Mouse (Mus musculus) brain, adult 2 months (tissue): ENCODE measurements at regions not wholly inside any gene's neighbourhood (a gene's known extent, or its start where the extent isn't known, plus 50 kb on each side); places are given as distances from the start of the nearest gene placed in this dataset.
"Not testable (repeated sequence)": the region's sequence is repeated elsewhere in the genome, so short reads cannot be mapped to it uniquely, and the experiment has no call there.

Experiments used
- DNase-seq: peaks from one replicate; pipeline ENCODE4 v3.0.0; 2011; ENCODE audit warnings: low read depth, low spot score

DNA sequence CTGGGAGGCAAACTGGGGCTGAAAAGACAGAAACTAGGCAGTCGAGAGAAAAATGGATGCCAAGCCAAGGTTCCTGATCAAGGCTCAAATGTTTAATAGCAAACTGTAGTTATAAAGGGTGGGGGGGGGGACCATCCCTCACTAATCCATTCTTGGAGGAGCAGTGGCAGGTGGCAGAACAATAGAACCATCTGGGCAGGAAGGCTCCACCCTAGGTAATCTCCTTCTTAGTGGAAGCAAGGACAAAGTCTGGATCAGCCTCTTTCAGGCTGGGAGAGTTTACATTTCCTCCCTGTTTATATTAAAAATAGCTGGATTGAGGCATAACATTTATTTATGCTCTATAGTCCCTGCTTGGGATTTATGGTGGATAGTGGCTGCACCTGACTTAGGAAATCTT is 180.8 kb downstream of the Cdh9 start:
- no peak for DNase-seq

DNA sequence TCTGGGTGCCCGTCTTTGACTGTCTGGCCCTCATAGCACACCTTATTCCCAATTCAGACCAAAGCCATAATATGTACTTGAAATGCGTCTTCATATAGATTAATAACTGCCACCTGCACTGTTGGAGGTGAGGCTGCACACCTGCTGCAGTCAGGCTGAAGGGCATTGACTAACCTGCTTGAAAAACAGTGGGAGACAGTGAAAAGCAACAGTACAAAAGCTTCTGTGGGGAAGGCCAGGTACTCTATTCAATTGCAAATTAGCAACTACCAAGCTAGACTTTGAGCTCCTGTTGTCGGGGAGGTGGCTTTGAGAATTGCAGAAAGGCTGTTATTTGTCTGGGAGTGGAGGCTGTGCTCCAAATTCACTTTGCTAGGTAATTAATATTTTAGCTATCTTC is 181.4 kb downstream of the Cdh9 start:
- DNase-seq = not testable (repeated sequence)

DNA sequence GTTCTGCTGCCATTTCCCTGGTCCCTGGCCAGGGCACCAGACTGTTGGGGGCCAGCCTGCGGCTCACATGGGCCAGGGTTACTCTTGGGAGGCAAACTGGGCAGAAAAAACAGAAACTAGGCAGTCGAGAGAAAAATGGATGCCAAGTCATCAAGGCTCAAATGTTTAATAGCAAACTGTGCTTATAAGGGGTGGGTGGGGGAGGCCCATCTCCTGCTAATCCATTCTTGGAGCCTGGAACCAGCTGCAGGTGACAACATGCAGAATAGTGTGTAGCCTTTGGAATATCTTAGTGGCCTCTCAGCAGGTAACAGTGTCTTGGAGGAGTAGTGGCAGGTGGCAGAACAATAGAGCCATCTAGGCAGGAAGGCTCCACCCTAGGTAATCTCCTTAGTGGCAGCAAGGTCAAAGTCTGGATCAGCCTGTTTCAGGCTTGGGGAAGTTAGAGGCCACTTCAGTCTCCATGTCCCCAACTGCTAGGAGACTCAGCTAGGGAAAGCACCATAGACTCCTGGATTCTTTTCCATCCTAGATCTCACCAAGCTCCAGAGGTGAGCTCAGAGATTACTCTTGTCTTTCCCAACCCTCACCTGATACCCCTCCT is 186.5 kb downstream of the Cdh9 start:
- no peak for DNase-seq

DNA sequence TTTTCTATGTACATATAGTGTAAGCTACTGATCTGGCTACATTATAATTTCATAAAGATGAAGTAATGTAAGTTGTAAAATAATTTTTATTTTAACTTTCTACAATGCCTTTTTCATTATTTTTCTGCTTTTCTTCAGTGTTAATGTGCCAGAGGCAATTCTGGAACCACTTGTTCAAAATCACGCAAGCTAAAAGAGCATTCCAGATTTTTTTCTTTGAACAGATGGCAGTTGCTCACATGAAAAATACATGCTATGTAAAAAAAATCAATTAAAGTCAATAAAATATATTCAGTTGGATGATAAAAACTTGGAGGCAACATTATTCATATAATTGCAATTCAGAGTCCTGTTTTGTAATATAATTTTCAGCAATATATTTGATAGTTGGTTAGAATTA is 194.7 kb downstream of the Cdh9 start:
- DNase-seq = peak; percentile 7

DNA sequence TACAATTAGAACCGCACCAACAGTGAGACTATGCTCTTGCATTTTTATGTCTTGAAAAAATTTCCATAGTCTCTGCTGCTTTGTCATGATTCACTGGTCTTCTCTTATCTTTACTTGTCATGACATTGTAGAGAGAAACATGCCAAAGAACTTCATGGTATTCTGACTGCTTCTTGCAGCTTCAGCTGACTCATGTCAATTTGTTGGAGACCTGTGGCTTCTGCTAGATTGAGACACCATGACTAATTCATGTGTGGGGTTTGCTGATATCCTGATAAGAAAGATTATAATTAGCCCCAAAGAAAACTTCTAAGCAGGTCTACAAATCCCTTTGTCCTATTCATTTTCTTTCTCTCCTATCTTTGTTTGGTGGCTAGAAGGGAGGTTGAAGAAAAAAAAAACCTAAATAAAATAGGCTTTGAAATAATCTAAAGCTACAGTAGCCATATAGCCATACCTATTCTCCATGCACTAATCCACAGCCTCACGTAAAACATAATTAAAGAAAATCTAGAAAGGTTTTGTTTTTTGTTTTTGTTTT is 204.7 kb downstream of the Cdh9 start:
- no peak for DNase-seq

DNA sequence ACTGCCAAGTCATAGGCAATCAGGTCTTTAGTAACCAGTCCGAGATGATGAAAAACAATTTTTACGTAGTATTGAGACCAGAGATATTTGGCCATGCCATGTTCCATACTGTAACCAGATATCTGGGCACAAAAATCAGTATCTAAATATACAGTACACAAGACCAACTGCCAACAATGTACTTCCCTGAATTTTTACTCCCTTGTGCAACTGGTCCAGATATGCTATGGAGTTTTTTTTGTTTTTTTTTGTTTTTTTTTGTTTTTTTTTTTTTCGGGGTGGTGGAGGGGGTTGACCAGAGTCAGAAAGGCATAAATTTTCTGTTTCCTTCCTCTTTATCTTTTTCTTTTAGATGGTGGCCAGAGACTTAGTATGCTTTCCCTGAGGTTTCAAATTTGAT is 205.9 kb downstream of the Cdh9 start:
- no peak for DNase-seq

DNA sequence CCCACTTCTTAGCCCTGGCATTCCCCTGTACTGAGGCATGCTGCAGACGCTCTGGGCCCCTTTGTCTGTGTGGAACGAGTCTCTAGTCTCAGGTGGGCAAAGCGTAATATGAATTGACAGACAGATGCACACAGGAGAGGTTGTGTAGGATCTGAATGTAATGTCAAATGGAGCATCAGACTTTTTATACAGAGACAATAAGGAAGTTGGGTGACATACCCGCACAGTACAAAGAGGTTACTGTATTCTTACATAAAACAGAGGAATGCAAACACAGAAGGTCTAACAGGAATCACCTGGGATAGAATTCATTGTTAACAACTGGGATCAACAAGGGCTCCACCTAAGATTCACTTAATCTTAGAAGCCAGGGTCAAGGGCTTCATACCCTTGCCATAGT is 247.3 kb downstream of the Cdh9 start:
- not testable (repeated sequence) for DNase-seq

DNA sequence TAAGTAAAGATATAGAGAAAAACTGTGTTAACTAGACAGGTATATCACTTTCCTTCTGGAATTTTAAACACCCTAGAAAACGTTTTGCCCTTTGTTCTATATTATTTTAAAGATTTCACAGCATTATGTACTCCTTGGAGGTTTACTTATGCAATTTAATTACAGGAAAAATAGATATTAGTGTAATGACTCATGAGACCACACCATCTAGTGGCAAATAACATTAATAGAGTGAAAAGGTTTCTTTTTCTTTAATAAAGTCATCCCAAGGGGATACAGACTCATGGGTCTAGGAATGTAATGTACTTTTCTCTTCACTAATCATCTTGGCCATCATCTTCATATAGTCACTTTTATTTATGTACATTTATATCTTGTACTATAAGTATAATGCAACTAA is 262.3 kb downstream of the Cdh9 start:
- DNase-seq = no peak

DNA sequence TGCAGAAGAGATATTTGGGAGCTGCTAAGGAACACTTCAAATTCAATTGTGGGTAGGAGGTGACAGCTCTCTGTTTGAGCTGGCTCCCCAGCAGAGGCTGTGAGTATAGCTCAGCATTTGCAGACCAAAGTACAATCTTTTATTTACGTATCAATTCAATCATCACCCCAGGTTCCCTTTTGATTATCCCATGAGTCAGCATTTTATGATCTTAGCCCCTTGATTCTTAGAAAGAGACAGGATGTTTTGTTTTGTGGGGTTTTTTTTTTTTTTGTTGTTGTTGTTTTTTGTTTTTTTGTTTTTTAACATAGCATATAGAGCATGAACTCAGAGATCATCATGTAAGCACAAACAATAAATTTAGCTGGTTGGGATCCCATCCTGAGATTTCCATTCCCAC is 267.1 kb downstream of the Cdh9 start:
- DNase-seq = no peak

DNA sequence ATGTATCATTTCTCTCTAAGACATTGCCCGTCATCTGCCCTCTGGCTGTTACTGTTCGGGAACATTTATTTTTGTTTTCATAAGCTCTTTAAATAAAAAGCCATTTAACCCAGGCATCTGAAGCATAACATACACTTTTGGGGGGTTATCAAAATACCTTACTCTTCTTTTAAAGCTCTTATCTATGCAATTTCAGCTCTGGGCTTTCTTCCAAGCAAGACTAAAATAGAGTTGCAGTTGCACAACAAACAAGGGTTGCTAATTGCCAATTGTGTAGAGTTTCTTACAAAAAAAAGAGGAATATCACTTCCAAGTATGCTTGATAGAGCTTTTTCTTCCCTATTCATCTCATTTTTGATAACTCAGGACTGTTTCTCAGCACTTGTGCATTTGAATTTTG is 277.6 kb downstream of the Cdh9 start:
- peak; percentile 45 for DNase-seq

DNA sequence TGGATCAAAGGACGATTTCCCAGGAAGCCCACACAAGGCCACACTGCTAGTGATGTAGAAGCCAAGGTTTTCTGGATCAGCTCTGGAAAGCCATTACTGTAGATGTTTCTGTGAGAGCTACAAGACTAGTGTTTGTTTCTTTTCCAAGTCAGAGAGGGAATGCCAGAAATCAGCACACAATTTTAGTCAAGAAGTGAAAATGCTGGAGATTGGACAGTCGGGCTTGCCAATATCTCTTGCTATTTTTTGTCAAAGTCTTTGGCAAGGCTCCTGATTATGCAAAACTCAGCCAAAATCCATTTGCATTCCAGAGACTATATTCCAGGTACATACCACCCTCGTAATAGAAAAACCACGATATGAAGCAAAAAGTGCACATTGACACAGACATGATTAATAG is 279.3 kb downstream of the Cdh9 start:
- peak; percentile 69 for DNase-seq

DNA sequence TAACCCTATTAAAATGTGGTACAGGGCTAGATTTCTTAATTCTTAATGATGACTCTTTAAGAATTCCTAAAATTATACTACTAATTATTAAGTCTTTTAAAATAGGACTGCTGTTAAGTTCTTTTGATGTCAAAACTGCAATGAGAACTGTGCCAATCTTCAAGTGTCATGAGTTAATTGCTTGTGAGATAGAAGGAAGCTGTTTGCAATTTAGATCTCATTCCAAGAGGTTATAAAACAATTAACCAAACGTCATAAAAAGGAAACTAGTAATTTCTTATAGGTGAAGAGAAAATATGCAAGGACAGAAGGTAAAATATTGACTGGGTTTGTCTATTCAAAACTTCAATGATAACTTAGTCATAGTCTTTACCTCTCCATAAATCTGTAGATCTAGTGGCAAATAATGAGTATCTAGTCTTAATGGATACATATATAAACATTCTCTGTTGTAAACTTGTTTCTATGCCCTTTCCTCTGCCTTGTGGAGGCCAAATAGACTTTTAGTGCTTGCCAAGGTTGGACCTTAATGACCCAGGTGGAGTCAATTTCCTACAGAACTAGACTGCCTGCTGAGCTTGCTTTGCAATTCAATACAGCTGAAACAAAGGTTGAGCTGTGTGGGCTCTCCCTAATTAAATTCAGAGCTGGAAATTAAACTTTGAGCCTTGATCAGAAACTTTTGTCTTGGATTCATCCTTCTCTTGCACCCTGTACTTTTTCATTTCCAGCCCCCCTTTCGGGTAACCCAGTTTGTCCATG is 320.5 kb downstream of the Cdh9 start:
- no peak for DNase-seq

DNA sequence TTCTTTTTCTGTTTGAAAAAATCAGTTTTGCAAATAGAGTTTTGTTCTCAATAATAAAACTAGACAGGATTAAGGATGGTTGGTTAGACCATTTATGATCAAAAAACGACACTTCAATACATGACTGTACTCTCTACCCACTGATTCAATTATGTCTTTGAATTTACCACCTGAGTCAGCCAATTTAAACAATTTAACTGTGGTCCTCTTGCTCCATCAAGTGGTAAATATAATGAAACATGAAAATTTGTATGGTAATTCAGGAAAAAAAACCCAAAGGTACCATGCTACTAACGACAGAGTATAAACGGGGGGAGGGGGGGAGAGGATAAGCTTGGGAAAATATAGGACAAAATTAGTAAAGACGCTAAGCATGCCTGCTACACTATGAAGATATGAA is 341.2 kb downstream of the Cdh9 start:
- DNase-seq = peak; percentile 26

DNA sequence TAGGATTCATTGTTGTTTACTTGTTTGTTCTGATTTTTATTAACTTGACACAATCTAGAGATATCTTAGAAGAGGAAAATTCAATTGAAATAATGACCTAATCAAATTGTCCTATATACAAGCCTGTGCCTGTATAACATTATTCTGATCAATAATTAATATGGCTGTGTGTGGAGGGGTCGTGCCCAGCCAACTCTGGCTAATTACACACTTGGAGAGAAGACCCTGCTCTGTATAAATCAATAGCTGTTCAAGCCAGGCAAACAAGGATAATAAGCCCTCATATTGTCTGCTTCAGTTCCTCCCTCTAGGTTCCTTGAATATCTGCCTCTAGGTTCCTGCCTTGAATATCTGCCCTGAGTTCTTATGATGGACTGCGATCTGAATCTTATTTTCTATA is 355.5 kb downstream of the Cdh9 start:
- no peak for DNase-seq

DNA sequence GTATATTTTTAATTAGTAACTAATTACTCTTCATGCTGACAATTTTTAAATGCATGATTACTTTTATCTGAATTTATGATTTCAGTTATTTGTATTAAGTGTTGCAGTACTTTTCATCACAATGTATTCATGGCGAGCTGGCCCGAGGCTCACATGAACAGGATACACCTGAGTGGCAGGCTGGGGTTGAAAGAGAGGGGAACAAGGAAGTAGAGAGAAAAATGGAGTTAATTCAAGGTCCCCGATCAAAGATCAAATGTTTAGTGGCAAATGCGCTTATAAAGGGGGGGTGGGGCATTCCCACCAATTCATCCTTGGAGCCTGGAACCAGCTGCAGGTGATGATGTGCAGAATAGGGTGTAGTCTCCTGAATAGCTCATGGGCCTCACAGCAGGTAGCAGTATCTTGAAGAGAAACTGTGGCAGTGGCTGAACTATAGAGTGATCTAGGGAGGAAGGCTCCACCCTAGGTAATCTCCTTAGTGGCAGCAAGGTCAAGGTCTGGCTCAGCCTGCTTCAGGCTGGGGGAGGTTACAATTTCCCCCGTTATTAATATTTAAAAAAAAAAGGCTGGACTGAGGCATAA is 360.2 kb downstream of the Cdh9 start:
- no peak for DNase-seq

DNA sequence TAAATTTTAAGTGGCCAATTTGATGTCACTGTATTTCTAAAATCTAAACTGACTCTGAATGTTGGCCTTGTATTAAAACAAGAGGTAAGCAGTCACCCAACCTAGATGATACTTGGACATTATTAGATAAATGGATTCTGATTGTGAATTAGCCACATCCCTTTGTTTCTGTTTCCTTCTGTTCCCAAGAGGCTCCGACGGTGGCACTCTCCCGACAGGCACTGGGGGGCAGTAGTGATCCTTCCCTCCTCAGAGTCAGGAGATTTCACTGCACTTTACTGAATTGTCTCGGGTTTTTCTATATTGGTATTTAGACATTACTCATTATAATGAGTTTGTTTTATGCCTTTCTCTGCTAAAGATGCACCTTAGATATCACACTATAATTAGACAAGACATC is 370.4 kb downstream of the Cdh9 start:
- peak; percentile 69 for DNase-seq

DNA sequence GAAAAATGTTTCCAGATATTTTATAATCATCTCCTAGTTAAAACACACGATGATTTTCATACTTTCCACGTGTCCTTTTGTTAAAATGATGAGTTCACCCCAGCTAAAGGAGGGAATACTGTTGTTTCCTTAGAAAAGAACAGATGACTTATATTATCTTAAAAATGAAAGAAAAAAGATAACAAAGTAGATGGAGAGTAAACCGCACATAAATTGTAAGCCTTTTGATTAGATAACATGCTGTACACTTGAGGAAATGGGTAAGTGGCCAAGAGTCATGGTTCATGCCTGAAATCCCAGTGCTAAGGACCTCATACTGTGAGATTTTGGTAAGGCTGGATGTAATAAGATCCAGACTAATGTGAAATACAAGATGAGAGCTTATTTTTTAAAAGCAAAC is 372.6 kb downstream of the Cdh9 start:
- no peak for DNase-seq

DNA sequence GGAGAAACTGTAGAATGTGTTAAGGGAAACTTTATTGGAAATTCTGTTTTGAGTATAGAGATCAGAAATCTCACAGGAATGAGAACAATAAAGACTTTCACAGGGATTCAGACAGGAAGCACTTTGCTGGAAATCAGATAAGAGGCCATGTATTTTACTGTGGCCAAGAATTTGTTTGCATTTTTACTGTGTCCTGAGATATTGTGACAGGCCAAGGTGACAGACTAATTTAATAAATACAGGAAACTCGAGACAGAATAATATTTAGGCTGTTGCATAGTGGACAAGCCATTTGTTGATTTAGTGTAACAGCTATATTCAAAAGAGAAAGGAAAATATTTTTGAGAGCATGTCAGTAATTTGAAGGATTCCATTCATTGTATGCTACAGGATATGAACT is 407.2 kb downstream of the Cdh9 start:
- DNase-seq = no peak

DNA sequence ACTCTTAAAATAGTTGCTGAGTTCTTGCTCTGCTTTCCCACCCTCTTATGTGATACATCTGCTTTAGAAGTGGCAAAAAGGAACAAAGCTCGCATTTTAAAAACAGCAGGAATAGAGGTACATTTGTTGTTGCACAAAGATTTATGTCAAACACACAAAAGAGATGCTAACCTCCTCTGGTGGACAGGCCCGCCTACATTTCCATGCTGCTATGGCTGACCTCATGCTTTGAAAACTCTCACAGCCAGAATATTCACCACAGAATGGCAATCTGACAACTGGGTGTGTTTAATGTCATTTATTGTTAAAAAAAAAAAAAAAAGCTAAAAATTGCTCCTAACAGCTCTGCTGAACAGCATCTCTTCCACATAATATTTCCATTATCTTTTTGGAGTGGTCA is 451.6 kb downstream of the Cdh9 start:
- DNase-seq = peak; percentile 1

DNA sequence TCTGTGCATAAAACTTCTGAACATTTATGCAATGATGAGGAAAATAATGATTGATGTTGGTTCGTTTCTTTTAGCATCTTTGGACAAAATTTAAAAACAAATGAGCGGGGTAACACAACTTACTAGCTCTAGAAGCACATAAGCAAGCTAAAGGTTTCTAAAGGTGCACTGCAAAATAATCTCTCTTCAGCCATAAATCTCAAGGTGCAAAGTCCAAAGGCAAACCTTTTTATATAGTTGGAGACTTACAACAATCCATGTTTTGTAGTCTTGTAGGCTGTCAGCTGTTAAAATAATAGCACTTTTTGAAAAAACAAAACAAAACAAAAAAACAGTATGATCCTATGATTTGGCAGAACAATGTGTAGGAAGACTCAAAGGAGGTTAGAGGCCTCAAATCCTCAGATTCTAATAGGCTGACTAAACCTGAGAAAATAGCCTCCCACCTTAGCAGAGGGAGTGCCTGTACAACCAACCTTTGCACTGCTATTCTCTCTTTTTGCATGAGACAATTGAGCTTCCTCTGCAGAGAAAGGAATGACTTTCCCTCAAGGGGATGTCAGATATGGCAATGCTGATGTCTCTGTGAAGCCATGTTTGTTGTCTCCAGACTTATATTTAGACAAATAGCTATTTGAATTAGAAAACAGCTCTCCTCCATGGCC is 452.9 kb downstream of the Cdh9 start:
- no peak for DNase-seq

DNA sequence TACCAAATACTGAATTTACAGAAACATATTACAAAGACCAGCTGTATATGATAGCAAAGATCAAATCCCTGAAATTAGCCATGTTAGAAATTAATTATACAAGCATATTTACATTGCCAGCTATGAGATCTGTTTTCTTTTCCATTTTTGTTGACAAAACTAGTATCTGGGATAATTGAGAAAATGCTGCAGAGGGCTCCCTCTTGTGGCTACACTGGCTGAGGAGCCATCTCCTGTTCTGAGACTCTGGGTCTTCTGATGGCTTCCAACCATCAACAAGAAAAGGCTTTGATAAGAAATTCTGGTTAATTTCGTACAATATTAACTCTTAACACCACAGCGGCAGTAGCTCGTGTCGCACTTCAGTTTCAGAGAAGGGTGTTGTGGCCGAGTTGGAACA is 466.9 kb downstream of the Cdh9 start:
- DNase-seq = peak; percentile 41

DNA sequence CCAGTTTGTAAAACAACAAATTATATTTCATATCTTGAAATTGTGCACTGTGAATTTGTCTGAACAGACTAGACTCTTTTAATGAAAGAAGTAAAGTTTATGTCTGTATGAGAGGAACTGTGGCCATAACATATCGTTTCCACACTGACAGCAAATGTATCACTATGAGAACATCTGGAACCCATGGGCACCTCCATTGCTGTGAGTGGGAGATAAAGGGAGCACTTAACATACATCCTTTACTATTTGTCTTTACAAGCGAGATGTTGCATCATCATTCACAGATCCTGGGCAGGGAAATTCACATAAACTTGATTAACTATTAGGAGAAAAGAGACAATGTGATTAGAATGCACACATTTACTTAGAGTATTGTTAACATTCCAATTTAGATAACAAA is 476.2 kb downstream of the Cdh9 start:
- no peak for DNase-seq
